Mouse (Mus musculus) CH12.LX (cell line): ENCODE data around the gene Nfix.
A peak's percentile ranks its signal among the peaks of the same experiment; 100 is the strongest.

Experiments used
- CTCF ChIP-seq, 2 experiments: IDR thresholded peaks in 1 of 2; conservative IDR thresholded peaks in 1 of 2; 2 replicates each; pipeline ENCODE4 v1.5.1; 2011 to 2012; ENCODE audit warnings: low read depth in 2 of 2, low read length in 2 of 2, improper control_type of control experiment in 1 of 2, inconsistent platforms in 1 of 2, mild to moderate bottlenecking in 1 of 2, moderate library complexity in 1 of 2
- IRF4 ChIP-seq: IDR thresholded peaks from 2 replicates; pipeline ENCODE4 v1.6.1; 2014; ENCODE audit warnings: low read depth, mild to moderate bottlenecking, inconsistent platforms, low read length, improper control_type of control experiment
- MXI1 ChIP-seq: IDR thresholded peaks from 2 replicates; pipeline ENCODE4 v1.6.1; 2011; ENCODE audit warnings: mild to moderate bottlenecking, low read depth, low read length, improper control_type of control experiment
- POLR2A ChIP-seq: IDR thresholded peaks from 2 replicates; pipeline ENCODE4 v1.6.1; 2011; ENCODE audit warnings: low read depth, mild to moderate bottlenecking, improper control_type of control experiment, low read length
- POLR2AphosphoS2 ChIP-seq: IDR thresholded peaks from 2 replicates; pipeline ENCODE4 v1.6.1; 2011; ENCODE audit warnings: low read depth, low read length, improper control_type of control experiment

DNA sequence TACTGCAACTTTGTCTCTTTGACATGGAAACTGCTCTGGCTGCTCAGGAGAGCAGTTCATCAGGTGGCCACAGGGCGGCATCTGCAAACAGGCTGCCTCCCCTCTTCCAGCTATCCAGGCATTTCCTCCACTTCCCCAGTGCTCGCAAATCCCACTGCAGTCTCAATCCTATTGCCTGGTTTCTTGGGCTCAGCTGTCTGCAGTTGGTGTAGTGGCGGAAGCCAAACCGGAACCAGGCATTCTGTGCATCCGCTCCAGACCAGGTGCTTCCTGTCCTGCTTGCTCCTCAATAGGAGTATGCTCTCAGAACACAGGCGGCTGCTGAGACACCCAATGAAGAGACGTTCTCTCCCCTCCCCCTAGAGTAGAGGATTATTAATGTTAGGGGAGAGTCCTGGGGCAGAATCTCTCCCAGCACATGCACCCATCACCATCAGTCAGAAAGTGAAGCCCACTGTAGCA is 100.3 kb downstream of the Nfix start:
- peak; percentile 58 for TF ChIP-seq IRF4
- TF ChIP-seq POLR2AphosphoS2 = no peak; the same call in 1 of the 2 replicates
- TF ChIP-seq MXI1 = no peak
- peak; percentile 39 to 55; a peak in 3 of 4 replicates for TF ChIP-seq CTCF (conservative IDR thresholded peaks at IDR 0.05 in 1 of 2, IDR thresholded peaks at IDR 0.05 in 1 of 2; ENCODE audit: low read depth in 2 of 2, low read length in 2 of 2)
- TF ChIP-seq POLR2A = peak; percentile 41; the same call in 1 of the 2 replicates
